Mouse (Mus musculus) forebrain, embryonic 10.5 days (tissue): ENCODE results near the gene Atp12a. TPM values are rescaled to one million over a fixed set of nuclear protein-coding genes. Genes with fewer than 3 reads are reported as not detected.

Experiments used
- DNase-seq: peaks from one replicate; pipeline ENCODE4 v3.0.0-alpha.2; 2017; ENCODE audit warnings: low spot score; ENCODE audit errors: extremely low spot score
- H3K27ac ChIP-seq: fragments of 300-500 bp; sonication (generic); 2 replicates; pipeline ENCODE4 v1.5.1; 2016; ENCODE audit warnings: mild to moderate bottlenecking
- H3K27me3 ChIP-seq: fragments of 300-500 bp; sonication (generic); 2 replicates; pipeline ENCODE4 v1.6.1; 2016; ENCODE audit warnings: mild to moderate bottlenecking; ENCODE audit not compliant: poor library complexity, severe bottlenecking
- H3K36me3 ChIP-seq: fragments of 300-500 bp; sonication (generic); replicated peaks from 2 replicates; pipeline ENCODE4 v1.6.1; 2016; ENCODE audit warnings: mild to moderate bottlenecking, moderate library complexity
- H3K4me1 ChIP-seq: fragments of 300-500 bp; sonication (generic); 2 replicates; pipeline ENCODE4 v1.6.1; 2016
- H3K4me3 ChIP-seq: fragments of 300-500 bp; sonication (generic); 2 replicates; pipeline ENCODE4 v1.5.1; 2016; ENCODE audit warnings: mild to moderate bottlenecking, moderate library complexity
- H3K9me3 ChIP-seq: fragments of 300-500 bp; sonication (generic); 2 replicates; pipeline ENCODE4 v1.6.1; 2016; ENCODE audit warnings: mild to moderate bottlenecking, moderate library complexity
- WGBS: fragments of 180-500 bp; shearing (Covaris S2); methylation state at CpG from one replicate; pipeline ENCODE4 v1.1.7; 2016; 5-methylcytosine and 5-hydroxymethylcytosine counted together
- polyA plus RNA-seq: library from polyadenylated mRNA; unstranded; fragments of >200 nt; fragmentation: Nextera tagmentation; extraction: Ambion mirVana; gene quantifications from 2 replicates; pipeline ENCODE4 v1.2.1, GENCODE M21; 2016

Atp12a gene
- polyA plus RNA-seq = 0.05 TPM in 1 of 2 replicates, not detected in the other

GRCm38 (mm10) chr14:56364711-56365237 is at the start of gene Atp12a:
TSS of gene Atp12a (plus strand) at chr14:56365068.
- H3K27ac ChIP-seq = no peak within 1 kb of the TSS
- H3K4me3 ChIP-seq = peak within 1 kb of the TSS; percentile 50
- 1% methylated on average over 48 of the region's 48 CpGs for WGBS
- H3K27me3 ChIP-seq = peaks cover 70% of the 10 kb centered on the region
- H3K9me3 ChIP-seq = no peaks in the 10 kb centered on the region
- H3K4me1 ChIP-seq = peaks cover 8% of the 10 kb centered on the region
- H3K36me3 ChIP-seq = no peaks in the 10 kb centered on the region
- DNase-seq = no peak

GRCm38 (mm10) chr14:56315519-56315918 is 49.3 kb upstream of the Atp12a start:
- Histone ChIP-seq H3K4me1 (0 out of 2 replicates have a peak, but pooled peaks cover 5% of the 10 kb centered on the region), H3K4me3 (no peak overlapping the region), H3K27ac (no peak overlapping the region), H3K9me3 (no peaks in the 10 kb centered on the region), H3K36me3 (no peaks in the 10 kb centered on the region), H3K27me3 (no peaks in the 10 kb centered on the region)
- DNase-seq = no peak
- WGBS = 71% methylated on average over 7 of the region's 7 CpGs

- Histone ChIP-seq H3K4me3 (no peak overlapping the region), H3K4me1 (0 out of 2 replicates have a peak, but pooled peaks cover 5% of the 10 kb centered on the region), H3K9me3 (no peaks in the 10 kb centered on the region), H3K36me3 (no peaks in the 10 kb centered on the region), H3K27ac (no peak overlapping the region), H3K27me3 (no peaks in the 10 kb centered on the region)
- WGBS = 92% methylated on average over 4 of the region's 4 CpGs
- DNase-seq = no peak
These were observed 48.5 kb upstream of the Atp12a start for GRCm38 (mm10) chr14:56316333-56316732.

- H3K4me3 ChIP-seq = no peak overlapping the region
- WGBS = 86% methylated on average over 1 of the region's 1 CpGs
- H3K27me3 ChIP-seq = no peaks in the 10 kb centered on the region
- DNase-seq = no peak
- no peak overlapping the region for H3K27ac ChIP-seq
- H3K36me3 ChIP-seq = no peaks in the 10 kb centered on the region
- H3K9me3 ChIP-seq = no peaks in the 10 kb centered on the region
- no peaks in the 10 kb centered on the region for H3K4me1 ChIP-seq
These were observed 41.9 kb upstream of the Atp12a start for GRCm38 (mm10) chr14:56322982-56323381.

GRCm38 (mm10) chr14:56325038-56325437 is 39.8 kb upstream of the Atp12a start:
- Histone ChIP-seq H3K9me3 (no peaks in the 10 kb centered on the region), H3K27me3 (no peaks in the 10 kb centered on the region), H3K4me1 (no peaks in the 10 kb centered on the region), H3K4me3 (no peak overlapping the region), H3K36me3 (no peaks in the 10 kb centered on the region), H3K27ac (no peak overlapping the region)
- no peak for DNase-seq

GRCm38 (mm10) chr14:56333700-56334099 is 31.2 kb upstream of the Atp12a start:
- Histone ChIP-seq H3K4me1 (peaks cover 6% of the 10 kb centered on the region; the same call in 1 of the 2 replicates), H3K36me3 (no peaks in the 10 kb centered on the region), H3K27ac (no peak overlapping the region), H3K27me3 (no peaks in the 10 kb centered on the region), H3K9me3 (no peaks in the 10 kb centered on the region), H3K4me3 (no peak overlapping the region)
- no peak for DNase-seq

GRCm38 (mm10) chr14:56334437-56334836 is 30.4 kb upstream of the Atp12a start:
- Histone ChIP-seq H3K4me3 (no peak overlapping the region), H3K27me3 (no peaks in the 10 kb centered on the region), H3K4me1 (peaks cover 6% of the 10 kb centered on the region; the same call in 1 of the 2 replicates), H3K9me3 (no peaks in the 10 kb centered on the region), H3K36me3 (no peaks in the 10 kb centered on the region), H3K27ac (no peak overlapping the region)
- DNase-seq = no peak
- 95% methylated on average over 5 of the region's 5 CpGs for WGBS

- Histone ChIP-seq H3K27me3 (no peaks in the 10 kb centered on the region), H3K4me1 (peaks cover 6% of the 10 kb centered on the region; the same call in 1 of the 2 replicates), H3K27ac (no peak overlapping the region), H3K4me3 (no peak overlapping the region), H3K9me3 (no peaks in the 10 kb centered on the region), H3K36me3 (no peaks in the 10 kb centered on the region)
- WGBS = 93% methylated on average over 10 of the region's 10 CpGs
- DNase-seq = no peak
These were observed 28.8 kb upstream of the Atp12a start for GRCm38 (mm10) chr14:56336032-56336431.

GRCm38 (mm10) chr14:56337075-56337474 is 27.8 kb upstream of the Atp12a start:
- H3K4me1 ChIP-seq = peaks cover 6% of the 10 kb centered on the region; the same call in 1 of the 2 replicates
- H3K36me3 ChIP-seq = no peaks in the 10 kb centered on the region
- H3K27me3 ChIP-seq = no peaks in the 10 kb centered on the region
- H3K4me3 ChIP-seq = no peak overlapping the region
- no peak overlapping the region for H3K27ac ChIP-seq
- no peak for DNase-seq
- 77% methylated on average over 9 of the region's 9 CpGs for WGBS
- H3K9me3 ChIP-seq = no peaks in the 10 kb centered on the region

GRCm38 (mm10) chr14:56337696-56338095 is 27.2 kb upstream of the Atp12a start:
- Histone ChIP-seq H3K4me3 (no peak overlapping the region), H3K4me1 (peaks cover 6% of the 10 kb centered on the region; the same call in 1 of the 2 replicates), H3K9me3 (no peaks in the 10 kb centered on the region), H3K36me3 (no peaks in the 10 kb centered on the region), H3K27me3 (no peaks in the 10 kb centered on the region), H3K27ac (no peak overlapping the region)
- 95% methylated on average over 2 of the region's 2 CpGs for WGBS
- no peak for DNase-seq

GRCm38 (mm10) chr14:56338882-56339442 is 25.9 kb upstream of the Atp12a start:
- DNase-seq = no peak
- Histone ChIP-seq H3K27ac (no peak overlapping the region), H3K27me3 (no peaks in the 10 kb centered on the region), H3K4me1 (peaks cover 6% of the 10 kb centered on the region; the same call in 1 of the 2 replicates), H3K36me3 (no peaks in the 10 kb centered on the region), H3K9me3 (no peaks in the 10 kb centered on the region), H3K4me3 (no peak overlapping the region)
- WGBS = 90% methylated on average over 7 of the region's 7 CpGs

GRCm38 (mm10) chr14:56348704-56349103 is 16.2 kb upstream of the Atp12a start:
- Histone ChIP-seq H3K36me3 (no peaks in the 10 kb centered on the region), H3K4me1 (no peaks in the 10 kb centered on the region), H3K4me3 (no peak overlapping the region), H3K9me3 (no peaks in the 10 kb centered on the region), H3K27ac (no peak overlapping the region), H3K27me3 (no peaks in the 10 kb centered on the region)
- no peak for DNase-seq
- WGBS = 78% methylated on average over 3 of the region's 3 CpGs

- no peak for DNase-seq
- Histone ChIP-seq H3K4me3 (no peak overlapping the region), H3K36me3 (no peaks in the 10 kb centered on the region), H3K27ac (no peak overlapping the region), H3K4me1 (no peaks in the 10 kb centered on the region), H3K27me3 (no peaks in the 10 kb centered on the region), H3K9me3 (no peaks in the 10 kb centered on the region)
- WGBS = 83% methylated on average over 2 of the region's 2 CpGs
These were observed 15.3 kb upstream of the Atp12a start for GRCm38 (mm10) chr14:56349541-56349940.
